Mouse (Mus musculus) heart, embryonic 14.5 days (tissue): ENCODE data around the gene Gm10354. TPM values are rescaled to one million over a fixed set of nuclear protein-coding genes. Genes with fewer than 3 reads are reported as not detected.
"Not testable (repeated sequence)": the region's sequence is repeated elsewhere in the genome, so short reads cannot be mapped to it uniquely, and the experiment has no call there.

ENCODE experiments used
- ATAC-seq: fragments of 200-750 bp; cut with Nextera tagmentation; 2 replicates; pipeline ENCODE4 v1.8.0; 2017; ENCODE audit warnings: low read depth, moderate TSS enrichment; ENCODE audit not compliant: insufficient number of reproducible peaks, insufficient read depth, low FRiP score
- H3K27ac ChIP-seq, 2 experiments: fragments of 200-500 bp in 1 of 2; fragments of 300-500 bp in 1 of 2; sonication (generic) in 1 of 2; replicated peaks in 1 of 2; 2 replicates each; pipeline ENCODE4 v1.5.1; 2012 to 2014; ENCODE audit warnings: low read depth in 2 of 2, low read length in 2 of 2, control low read depth in 1 of 2, mild to moderate bottlenecking in 1 of 2, mixed read lengths in 1 of 2; ENCODE audit not compliant: control insufficient read depth in 1 of 2, insufficient read depth in 1 of 2
- H3K27me3 ChIP-seq: fragments of 300-500 bp; sonication (generic); 2 replicates; pipeline ENCODE4 v1.6.1; 2014; ENCODE audit warnings: mild to moderate bottlenecking, low read length, control low read depth; ENCODE audit not compliant: control insufficient read depth, insufficient read depth
- H3K36me3 ChIP-seq: fragments of 300-500 bp; sonication (generic); 2 replicates; pipeline ENCODE4 v1.6.1; 2014; ENCODE audit warnings: mild to moderate bottlenecking, control low read depth, low read length, mixed read lengths; ENCODE audit not compliant: control insufficient read depth, insufficient read depth
- H3K4me1 ChIP-seq, 2 experiments: fragments of 200-500 bp in 1 of 2; fragments of 300-500 bp in 1 of 2; sonication (generic) in 1 of 2; 2 replicates each; pipeline ENCODE4 v1.6.1; 2012 to 2014; ENCODE audit warnings: low read length in 2 of 2, control low read depth in 1 of 2, mixed read lengths in 1 of 2; ENCODE audit not compliant: control insufficient read depth in 2 of 2, insufficient read depth in 2 of 2
- H3K4me2 ChIP-seq: fragments of 300-500 bp; sonication (generic); 2 replicates; pipeline ENCODE4 v1.6.1; 2014; ENCODE audit warnings: mild to moderate bottlenecking, low read length
- H3K4me3 ChIP-seq, 2 experiments: fragments of 200-500 bp in 1 of 2; fragments of 300-500 bp in 1 of 2; sonication (generic) in 1 of 2; 2 replicates each; pipeline ENCODE4 v1.5.1; 2012 to 2014; ENCODE audit warnings: low read length in 2 of 2, mild to moderate bottlenecking in 2 of 2, control low read depth in 1 of 2, low read depth in 1 of 2, moderate library complexity in 1 of 2; ENCODE audit not compliant: control insufficient read depth in 1 of 2, insufficient read depth in 1 of 2
- H3K9ac ChIP-seq: fragments of 300-500 bp; sonication (generic); 2 replicates; pipeline ENCODE4 v1.6.1; 2014; ENCODE audit warnings: mild to moderate bottlenecking, low read length
- H3K9me3 ChIP-seq: fragments of 300-500 bp; sonication (generic); 2 replicates; pipeline ENCODE4 v1.6.1; 2016; ENCODE audit warnings: low read length, control low read depth; ENCODE audit not compliant: control insufficient read depth
- WGBS: fragments of 180-500 bp; shearing (Covaris S2); extraction: QIAGEN DNeasy Blood & Tissue Kit; methylation state at CpG from one replicate; pipeline ENCODE4 v1.1.7; 2014; 5-methylcytosine and 5-hydroxymethylcytosine counted together
- polyA plus RNA-seq: library from polyadenylated mRNA; unstranded; fragments of >200 nt; fragmentation: Nextera tagmentation; extraction: Ambion mirVana; gene quantifications from 2 replicates; pipeline ENCODE4 v1.2.1, GENCODE M21; 2014

Gm10354 gene
- polyA plus RNA-seq, 1 experiment from 2014 or later: not detected

GRCm38 (mm10) chr5:14951822-14952221 is 26.9 kb downstream of the Gm10354 start:
- peaks cover 12% of the 10 kb centered on the region for H3K9me3 ChIP-seq
- H3K4me2 ChIP-seq, H3K36me3 ChIP-seq, H3K4me3 ChIP-seq, H3K27ac ChIP-seq, H3K4me1 ChIP-seq, H3K27me3 ChIP-seq, H3K9ac ChIP-seq: not testable (repeated sequence)
- peak; percentile 61 for ATAC-seq
- WGBS: 58% methylated on average over 7 of the region's 7 CpGs

DNA sequence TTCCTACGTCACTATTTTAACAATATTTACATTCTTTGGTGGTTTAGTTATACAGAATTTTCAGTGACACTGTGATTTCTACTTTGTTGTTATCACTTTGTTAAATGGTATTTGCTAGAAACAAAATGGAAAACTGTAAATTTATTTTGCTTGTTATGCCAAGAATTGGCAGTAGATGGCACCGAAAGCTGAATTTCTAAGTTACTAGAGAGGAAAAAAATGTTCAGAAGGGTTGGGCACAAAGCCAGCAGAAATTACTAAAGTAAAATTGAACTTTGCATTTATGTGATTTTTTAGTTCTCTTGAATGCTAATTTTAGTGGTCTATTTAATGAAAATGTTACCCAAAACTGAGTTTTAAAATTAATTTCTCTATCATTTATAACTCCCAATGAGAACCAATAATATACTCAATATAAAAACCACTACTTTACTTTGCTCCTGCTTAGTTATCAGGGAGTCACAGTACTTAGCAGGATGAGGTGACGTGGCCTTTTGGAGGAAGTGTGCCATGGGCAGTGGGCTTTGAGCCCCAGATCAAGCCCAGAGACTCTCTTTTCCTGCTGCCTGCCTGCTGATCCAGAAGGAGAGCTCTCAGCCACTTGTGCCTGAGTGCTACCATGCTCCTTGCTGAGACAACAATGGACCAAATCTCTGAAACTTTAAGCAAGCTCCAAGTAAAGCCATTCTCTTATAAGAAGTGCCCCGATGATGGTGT is 31.1 kb downstream of the Gm10354 start:
- H3K4me2 ChIP-seq, H3K9ac ChIP-seq, H3K27me3 ChIP-seq, H3K4me3 ChIP-seq, H3K27ac ChIP-seq, H3K36me3 ChIP-seq, H3K9me3 ChIP-seq, ATAC-seq, H3K4me1 ChIP-seq: not testable (repeated sequence)
- WGBS: 48% methylated on average over 4 of the region's 4 CpGs

GRCm38 (mm10) chr5:14945524-14945923 is 33.2 kb downstream of the Gm10354 start:
- H3K9ac ChIP-seq, H3K27me3 ChIP-seq, H3K27ac ChIP-seq, H3K36me3 ChIP-seq, H3K9me3 ChIP-seq, H3K4me2 ChIP-seq, H3K4me3 ChIP-seq, H3K4me1 ChIP-seq: not testable (repeated sequence)
- WGBS: 36% methylated on average over 4 of the region's 4 CpGs
- ATAC-seq: peak; percentile 54; the same call in 1 of the 2 replicates

DNA sequence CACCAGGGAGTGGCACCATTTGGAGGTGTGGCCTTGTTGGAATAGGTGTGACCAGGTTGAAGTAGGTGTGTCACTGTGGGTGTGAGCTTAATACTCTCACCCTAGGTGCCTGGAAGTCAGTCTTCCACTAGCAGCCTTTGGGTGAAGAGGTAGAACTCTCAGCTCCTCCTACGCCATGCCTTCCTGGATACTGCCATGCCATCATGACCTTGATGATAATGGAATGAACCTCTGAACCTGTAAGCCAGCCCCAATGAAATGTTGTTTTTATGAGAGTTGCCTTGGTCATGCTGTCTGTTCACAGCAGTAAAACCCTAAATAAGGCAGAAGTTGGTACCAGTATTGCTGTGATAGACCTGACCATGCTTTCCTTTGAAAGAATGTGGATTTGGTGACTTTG is 37.7 kb downstream of the Gm10354 start:
- H3K9ac ChIP-seq, H3K9me3 ChIP-seq, ATAC-seq, H3K27me3 ChIP-seq, H3K36me3 ChIP-seq, H3K4me2 ChIP-seq, H3K4me1 ChIP-seq, H3K27ac ChIP-seq, H3K4me3 ChIP-seq: not testable (repeated sequence)
- 83% methylated on average over 1 of the region's 1 CpGs for WGBS

DNA sequence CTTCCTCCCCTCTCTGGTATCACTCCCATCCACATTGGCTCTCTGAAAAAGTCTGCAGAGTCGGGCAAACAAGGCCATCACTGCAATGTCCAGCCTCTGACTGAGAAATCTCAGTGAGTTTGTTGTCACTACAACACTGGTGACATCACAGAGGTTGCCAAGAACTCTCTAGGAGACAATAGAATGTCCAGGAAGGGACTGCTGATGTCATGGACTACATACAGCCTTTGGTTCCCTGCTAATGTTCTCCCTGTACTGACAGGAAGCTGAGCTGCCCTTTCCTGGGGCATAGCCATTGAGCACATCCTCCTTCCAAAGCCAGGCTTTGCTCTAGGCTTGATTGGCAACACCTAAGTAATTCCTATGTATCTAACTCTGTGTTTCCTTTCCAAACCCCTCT is 40.4 kb downstream of the Gm10354 start, which contains the start of gene Speer4e:
Gene Speer4e (minus strand): TSS at position 101 of the 400 bp plus-strand sequence.
- ATAC-seq, H3K27ac ChIP-seq, H3K9ac ChIP-seq, H3K9me3 ChIP-seq, H3K4me1 ChIP-seq, H3K4me2 ChIP-seq, H3K27me3 ChIP-seq, H3K36me3 ChIP-seq, H3K4me3 ChIP-seq: not testable (repeated sequence)
- WGBS: 21% methylated on average over 1 of the region's 1 CpGs

- H3K9me3 ChIP-seq, H3K27ac ChIP-seq, H3K4me3 ChIP-seq, H3K27me3 ChIP-seq, H3K4me1 ChIP-seq, H3K36me3 ChIP-seq, H3K4me2 ChIP-seq, ATAC-seq, H3K9ac ChIP-seq: not testable (repeated sequence)
- 67% methylated on average over 5 of the region's 6 CpGs for WGBS
Observed at GRCm38 (mm10) chr5:14933721-14934120, 45.0 kb downstream of the Gm10354 start.

- H3K9me3 ChIP-seq: not testable (repeated sequence)
Observed at GRCm38 (mm10) chr5:14927047-14927446, 51.7 kb downstream of the Gm10354 start.

More at GRCm38 (mm10) chr5:14927047-14927446, 51.7 kb downstream of the Gm10354 start:
- not testable (repeated sequence) for H3K4me1 ChIP-seq, H3K4me2 ChIP-seq, H3K36me3 ChIP-seq, H3K27me3 ChIP-seq, H3K4me3 ChIP-seq, H3K27ac ChIP-seq, H3K9ac ChIP-seq, ATAC-seq
- 25% methylated on average over 4 of the region's 4 CpGs for WGBS
